Comparison of ENCODE assay signal across 30 mouse cellular contexts in the genomic region with DNA sequence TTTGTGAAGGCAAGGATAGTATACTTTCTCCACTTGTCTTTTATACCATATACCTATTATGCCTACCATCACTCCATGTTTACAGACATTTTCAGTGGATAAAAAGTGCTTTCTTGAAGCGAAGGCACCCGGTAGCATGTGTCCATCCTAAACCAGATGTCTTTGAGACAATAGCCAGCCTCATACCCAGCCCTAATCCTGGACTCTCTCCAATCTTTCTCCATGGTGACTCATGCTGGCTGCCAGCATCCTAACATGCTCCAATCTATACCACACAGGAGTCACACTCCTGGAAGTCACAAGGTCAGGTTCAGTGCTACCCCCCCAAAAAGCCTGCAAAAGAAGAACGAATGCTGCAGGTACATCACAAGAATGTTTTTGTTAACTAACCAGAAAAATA.
DNase-seq lines count a peak whose midpoint lies in the region; ATAC-seq and TF ChIP-seq lines count a peak whose summit lies in the region.
"Had no signal": no experiment of that assay in that cellular context is flagged by ENCODE, and none has a peak within 500 bp of the region (broad histone marks: within the 10 kb centered on the region; RNA-seq: fewer than 3 reads in every experiment).

No protein-coding gene starts in this region.

- no peaks in the 10 kb centered on the region for H3K9me3 ChIP-seq in hindbrain, postnatal 0 days (ENCODE audit: low read length)
- H3K9me3 ChIP-seq in hindbrain, embryonic 11.5 days (ENCODE audit: control insufficient read depth, low read length) = no peaks in the 10 kb centered on the region
- H3K9me3 ChIP-seq in midbrain, embryonic 14.5 days (ENCODE audit: control insufficient read depth, low read length) = no peaks in the 10 kb centered on the region
- H3K9me3 ChIP-seq in midbrain, embryonic 15.5 days = no peaks in the 10 kb centered on the region
- H3K9me3 ChIP-seq: hindbrain, embryonic 10.5 days; intestine, embryonic 15.5 days; limb, embryonic 10.5 days; limb, embryonic 15.5 days; liver, embryonic 13.5 days had no signal

- WGBS in hindbrain, postnatal 0 days = 37% methylated on average over 3 of the region's 3 CpGs
- 85% methylated on average over 3 of the region's 3 CpGs for WGBS in hindbrain, embryonic 11.5 days
- 67% methylated on average over 3 of the region's 3 CpGs for WGBS in midbrain, embryonic 14.5 days
- 53% methylated on average over 3 of the region's 3 CpGs for WGBS in midbrain, embryonic 15.5 days

- ATAC-seq in hindbrain, postnatal 0 days = no peak
- no peak for ATAC-seq in hindbrain, embryonic 11.5 days (ENCODE audit: low FRiP score)
- no peak for ATAC-seq in midbrain, embryonic 14.5 days (ENCODE audit: low FRiP score, low TSS enrichment)
- no peak for ATAC-seq in midbrain, embryonic 15.5 days (replicated peaks)
- ATAC-seq: forebrain, embryonic 16.5 days; hindbrain, embryonic 16.5 days; intestine, embryonic 15.5 days; lung, postnatal 0 days; midbrain, embryonic 16.5 days had no signal

- H3K9ac ChIP-seq in hindbrain, postnatal 0 days (replicated peaks; ENCODE audit: low read length) = no peak overlapping the region
- H3K9ac ChIP-seq in hindbrain, embryonic 11.5 days (ENCODE audit: low read depth, low read length) = no peak overlapping the region
- H3K9ac ChIP-seq in midbrain, embryonic 14.5 days (replicated peaks; ENCODE audit: low read length) = no peak overlapping the region
- H3K9ac ChIP-seq in midbrain, embryonic 15.5 days = no peak overlapping the region
- H3K9ac ChIP-seq: intestine, embryonic 15.5 days; limb, embryonic 15.5 days; liver, embryonic 13.5 days had no signal

- peak; percentile 51 to 53 for DNase-seq in cerebellum, postnatal 10 days
- DNase-seq in cerebellum, adult 8-10 months = no peak
- peak; percentile 59 for DNase-seq in hindbrain, postnatal 0 days (ENCODE audit: low spot score)
- no peak for DNase-seq in hindbrain, embryonic 11.5 days (ENCODE audit: low spot score)
- DNase-seq in midbrain, embryonic 14.5 days = peak; percentile 43
- peak; percentile 84 for DNase-seq in brain, adult 2 months (ENCODE audit: low read depth, low spot score)
- DNase-seq in kidney, postnatal 36 days = no peak
- DNase-seq: adrenal gland, postnatal 14 days; cerebellum, postnatal 14 days; gastrocnemius, postnatal 14 days; heart, postnatal 14 days; kidney, adult 2 months; liver, embryonic 13.5 days; lung, adult 18-20 months; lung, postnatal 4 days; right cerebral cortex, postnatal 4 days; thymus, adult 18-20 months; thymus, postnatal 25 days had no signal

- no peak overlapping the region for H3K4me3 ChIP-seq in hindbrain, postnatal 0 days (ENCODE audit: low read length)
- H3K4me3 ChIP-seq in hindbrain, embryonic 11.5 days (ENCODE audit: low read depth, low read length) = no peak overlapping the region
- no peak overlapping the region for H3K4me3 ChIP-seq in midbrain, embryonic 14.5 days (replicated peaks; ENCODE audit: low read depth, low read length)
- H3K4me3 ChIP-seq in midbrain, embryonic 15.5 days = no peak overlapping the region
- H3K4me3 ChIP-seq: hindbrain, embryonic 10.5 days; intestine, embryonic 15.5 days; limb, embryonic 10.5 days; limb, embryonic 15.5 days; liver, embryonic 13.5 days; megakaryocyte, embryonic 14.5 days had no signal

- no peak overlapping the region for H3K4me2 ChIP-seq in hindbrain, postnatal 0 days (ENCODE audit: low read depth, low read length)
- H3K4me2 ChIP-seq in hindbrain, embryonic 11.5 days (replicated peaks; ENCODE audit: low read depth, low read length) = no peak overlapping the region
- no peak overlapping the region for H3K4me2 ChIP-seq in midbrain, embryonic 14.5 days (ENCODE audit: low read length)
- H3K4me2 ChIP-seq in midbrain, embryonic 15.5 days = no peak overlapping the region
- H3K4me2 ChIP-seq: intestine, embryonic 15.5 days; limb, embryonic 15.5 days; liver, embryonic 13.5 days had no signal

- H3K27ac ChIP-seq in hindbrain, postnatal 0 days = no peak overlapping the region
- no peak overlapping the region for H3K27ac ChIP-seq in hindbrain, embryonic 11.5 days (ENCODE audit: low read depth, low read length)
- no peak overlapping the region for H3K27ac ChIP-seq in midbrain, embryonic 14.5 days (replicated peaks; ENCODE audit: low read depth, low read length)
- H3K27ac ChIP-seq in midbrain, embryonic 15.5 days = no peak overlapping the region
- H3K27ac ChIP-seq: hindbrain, embryonic 10.5 days; intestine, embryonic 15.5 days; kidney, postnatal 0 days; limb, embryonic 10.5 days; limb, embryonic 15.5 days; liver, embryonic 13.5 days; stomach, postnatal 0 days had no signal

- TF ChIP-seq CTCF in hindbrain, postnatal 0 days (IDR thresholded peaks at IDR 0.05; ENCODE audit: low read depth) = no peak

- no peaks in the 10 kb centered on the region for H3K27me3 ChIP-seq in hindbrain, postnatal 0 days (ENCODE audit: insufficient read depth, low read length)
- no peaks in the 10 kb centered on the region for H3K27me3 ChIP-seq in hindbrain, embryonic 11.5 days (ENCODE audit: control insufficient read depth, insufficient read depth, low read length)
- no peaks in the 10 kb centered on the region for H3K27me3 ChIP-seq in midbrain, embryonic 14.5 days (ENCODE audit: control insufficient read depth, insufficient read depth, low read length)
- H3K27me3 ChIP-seq in midbrain, embryonic 15.5 days (replicated peaks) = no peaks in the 10 kb centered on the region
- H3K27me3 ChIP-seq: intestine, embryonic 15.5 days; limb, embryonic 15.5 days; liver, embryonic 13.5 days; megakaryocyte, embryonic 14.5 days had no signal

- peaks cover 12% of the 10 kb centered on the region for H3K4me1 ChIP-seq in hindbrain, postnatal 0 days (ENCODE audit: insufficient read depth, low read length)
- no peaks in the 10 kb centered on the region for H3K4me1 ChIP-seq in hindbrain, embryonic 11.5 days (replicated peaks; ENCODE audit: control insufficient read depth, insufficient read depth, low read length)
- H3K4me1 ChIP-seq in midbrain, embryonic 14.5 days (ENCODE audit: control insufficient read depth, insufficient read depth, low read length) = peaks cover 8% of the 10 kb centered on the region; the same call in 1 of the 2 replicates
- peaks cover 7% of the 10 kb centered on the region for H3K4me1 ChIP-seq in midbrain, embryonic 15.5 days
- H3K4me1 ChIP-seq: intestine, embryonic 15.5 days; liver, embryonic 13.5 days; megakaryocyte, embryonic 14.5 days had no signal

- no peaks in the 10 kb centered on the region for H3K36me3 ChIP-seq in hindbrain, postnatal 0 days (ENCODE audit: insufficient read depth, low read length)
- no peaks in the 10 kb centered on the region for H3K36me3 ChIP-seq in hindbrain, embryonic 11.5 days (ENCODE audit: control insufficient read depth, insufficient read depth, low read length)
- no peaks in the 10 kb centered on the region for H3K36me3 ChIP-seq in midbrain, embryonic 14.5 days (ENCODE audit: control insufficient read depth, insufficient read depth, low read length)
- H3K36me3 ChIP-seq in midbrain, embryonic 15.5 days (replicated peaks) = no peaks in the 10 kb centered on the region
- H3K36me3 ChIP-seq: hindbrain, embryonic 10.5 days; intestine, embryonic 15.5 days; limb, embryonic 10.5 days; limb, embryonic 15.5 days; liver, embryonic 13.5 days had no signal

Comparison
In these comparisons a context has a peak if more than half of its experiments do, and no peak if none do; other contexts are left out.
1. DNase-seq: peak in cerebellum, postnatal 10 days (2 of 2), hindbrain, postnatal 0 days (single experiment), midbrain, embryonic 14.5 days (single experiment) and brain, adult 2 months (single experiment); none in cerebellum, adult 8-10 months (single experiment), hindbrain, embryonic 11.5 days (single experiment) and kidney, postnatal 36 days (0 of 2).